Mouse (Mus musculus): ENCODE measurements at regions not wholly inside any gene's neighbourhood (a gene's known extent, or its start where the extent isn't known, plus 50 kb on each side); places are given as distances from the start of the nearest gene placed in this dataset.

DNA sequence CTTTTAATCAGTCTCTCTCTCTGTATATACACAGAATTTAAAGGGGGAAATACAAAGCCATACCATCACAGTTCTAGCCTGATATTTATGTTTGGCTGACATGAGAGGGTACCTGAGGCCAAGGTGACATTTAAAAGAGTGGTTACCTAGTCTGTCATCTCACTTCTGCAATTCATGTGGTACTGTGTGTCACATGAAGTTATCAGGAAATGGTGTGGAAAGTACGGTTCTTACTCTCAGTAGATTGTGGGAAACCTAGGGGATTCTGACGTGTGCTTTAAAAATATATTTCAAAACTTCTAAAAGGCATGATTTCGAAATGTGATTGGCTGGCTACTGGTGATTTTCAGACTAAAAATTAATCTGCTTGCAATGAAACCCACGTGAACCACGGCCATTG, 673.1 kb upstream of the Marcks start:
- Histone ChIP-seq H3K27me3 (replicated peaks) (no peaks in the 10 kb centered on the region), H3K9me3 (peaks cover 3% of the 10 kb centered on the region; the same call in 1 of the 2 replicates), H3K4me1 (no peaks in the 10 kb centered on the region), H3K4me3 (replicated peaks) (no peak overlapping the region), H3K36me3 (replicated peaks; ENCODE audit: low read length) (no peaks in the 10 kb centered on the region)
- no peak for TF ChIP-seq GATA1 (IDR thresholded peaks at IDR 0.05; ENCODE audit: borderline replicate concordance, low read length)
- TF ChIP-seq FLI1 (IDR thresholded peaks at IDR 0.05; ENCODE audit: low read length), result no peak

DNA sequence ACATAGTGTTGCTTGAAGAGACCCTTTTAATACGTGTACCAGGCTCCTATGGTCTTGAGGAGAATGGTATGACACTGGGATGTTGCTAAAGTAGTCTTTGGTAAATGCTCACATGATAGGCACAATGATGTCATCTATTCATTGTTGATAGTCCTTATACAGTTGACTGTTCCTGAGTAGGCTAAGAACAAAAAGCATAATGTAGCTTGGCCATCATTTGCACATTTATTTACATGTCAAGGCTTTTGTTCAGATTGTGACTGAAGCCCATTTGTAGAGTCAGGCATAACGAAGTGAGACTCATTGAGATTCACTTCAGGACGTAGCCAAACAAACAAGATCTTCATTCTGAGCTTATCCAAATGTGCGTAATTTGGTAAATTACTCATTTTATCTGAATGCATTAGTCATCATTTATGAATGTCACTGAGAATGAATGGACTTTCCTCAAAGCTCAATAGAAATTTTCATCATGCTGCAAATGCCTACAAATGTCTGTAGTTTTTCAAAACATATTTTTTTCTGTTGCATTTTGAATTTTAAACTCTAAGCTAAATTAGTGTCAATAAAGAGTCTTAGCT, 664.6 kb upstream of the Marcks start:
- Histone ChIP-seq H3K27me3 (replicated peaks) (no peaks in the 10 kb centered on the region), H3K9me3 (peaks cover 3% of the 10 kb centered on the region; the same call in 1 of the 2 replicates), H3K36me3 (replicated peaks; ENCODE audit: low read length) (no peaks in the 10 kb centered on the region), H3K4me3 (replicated peaks) (no peak overlapping the region), H3K4me1 (no peaks in the 10 kb centered on the region)
- TF ChIP-seq FLI1 (IDR thresholded peaks at IDR 0.05; ENCODE audit: low read length) (no peak), GATA1 (IDR thresholded peaks at IDR 0.05; ENCODE audit: borderline replicate concordance, low read length) (no peak)

DNA sequence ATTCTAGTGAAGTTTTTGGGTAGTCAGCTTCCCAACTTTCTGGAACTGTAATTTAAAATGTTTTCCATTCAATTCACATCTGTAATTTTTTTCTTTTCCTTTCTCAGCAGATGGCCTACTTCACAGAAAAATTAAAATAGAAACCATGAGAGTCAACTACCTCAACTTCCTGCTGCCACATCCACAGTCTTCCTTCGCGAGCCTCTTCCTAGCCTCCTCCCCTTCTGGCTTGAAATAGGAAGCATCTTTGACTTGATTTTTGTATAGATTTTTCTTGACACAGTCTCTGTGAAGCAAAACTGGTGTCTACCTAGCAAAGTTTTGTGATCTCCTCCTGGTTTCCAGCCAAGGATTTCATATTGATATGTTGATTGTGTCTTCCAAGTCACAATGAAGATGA, 660.7 kb upstream of the Marcks start:
- no peaks in the 10 kb centered on the region for H3K9me3 ChIP-seq
- no peaks in the 10 kb centered on the region for H3K27me3 ChIP-seq (replicated peaks)
- H3K36me3 ChIP-seq (replicated peaks; ENCODE audit: low read length), result no peaks in the 10 kb centered on the region
- H3K4me1 ChIP-seq, result no peaks in the 10 kb centered on the region
- no peak for TF ChIP-seq FLI1 (IDR thresholded peaks at IDR 0.05; ENCODE audit: low read length)
- no peak for TF ChIP-seq GATA1 (IDR thresholded peaks at IDR 0.05; ENCODE audit: borderline replicate concordance, low read length)
- no peak overlapping the region for H3K4me3 ChIP-seq (replicated peaks)

DNA sequence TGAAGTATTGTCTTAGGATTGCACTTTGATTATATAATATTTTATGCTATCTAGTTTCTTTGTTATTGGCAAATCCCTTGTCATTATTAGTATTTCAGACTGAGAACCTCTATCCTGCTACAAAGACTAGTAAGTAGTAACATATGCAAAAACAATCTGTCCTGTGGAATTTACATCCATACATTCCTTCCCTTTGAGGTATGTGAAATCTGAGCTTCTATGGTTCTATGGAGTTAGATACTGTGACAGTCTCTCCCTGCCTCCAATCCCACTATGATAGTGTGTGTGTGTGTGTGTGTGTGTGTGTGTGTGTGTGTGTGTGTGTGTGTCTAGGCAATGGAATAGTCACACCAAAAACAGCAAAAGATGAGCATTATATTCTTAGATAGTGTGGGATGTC, 659.6 kb upstream of the Marcks start:
- Histone ChIP-seq H3K36me3 (replicated peaks; ENCODE audit: low read length) (no peaks in the 10 kb centered on the region), H3K4me3 (replicated peaks) (no peak overlapping the region), H3K27me3 (replicated peaks) (no peaks in the 10 kb centered on the region), H3K4me1 (no peaks in the 10 kb centered on the region), H3K9me3 (no peaks in the 10 kb centered on the region)
- TF ChIP-seq GATA1 (IDR thresholded peaks at IDR 0.05; ENCODE audit: borderline replicate concordance, low read length) (no peak), FLI1 (IDR thresholded peaks at IDR 0.05; ENCODE audit: low read length) (no peak)

DNA sequence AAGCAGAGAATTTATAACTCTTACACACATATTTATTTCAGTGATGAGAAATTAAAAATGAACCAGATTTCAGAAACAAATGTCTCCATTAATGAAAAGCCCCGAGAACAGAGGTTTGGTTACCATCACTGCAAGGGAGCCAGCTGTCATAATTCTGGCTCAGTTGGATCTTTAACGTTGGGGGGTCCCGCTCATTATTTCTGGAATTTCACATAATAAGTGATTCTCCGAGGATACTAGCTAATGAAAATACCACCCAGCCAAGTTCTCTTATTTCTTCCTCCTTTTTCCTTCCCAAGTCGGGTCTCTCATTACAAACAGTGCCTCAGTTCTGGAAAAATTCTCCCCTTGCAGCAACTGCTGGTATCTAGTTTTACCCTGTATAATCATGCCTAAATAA, 659.0 kb upstream of the Marcks start:
- Histone ChIP-seq H3K4me1 (no peaks in the 10 kb centered on the region), H3K9me3 (no peaks in the 10 kb centered on the region), H3K4me3 (replicated peaks) (no peak overlapping the region), H3K27me3 (replicated peaks) (no peaks in the 10 kb centered on the region), H3K36me3 (replicated peaks; ENCODE audit: low read length) (no peaks in the 10 kb centered on the region)
- TF ChIP-seq GATA1 (IDR thresholded peaks at IDR 0.05; ENCODE audit: borderline replicate concordance, low read length) (no peak), FLI1 (IDR thresholded peaks at IDR 0.05; ENCODE audit: low read length) (no peak)

DNA sequence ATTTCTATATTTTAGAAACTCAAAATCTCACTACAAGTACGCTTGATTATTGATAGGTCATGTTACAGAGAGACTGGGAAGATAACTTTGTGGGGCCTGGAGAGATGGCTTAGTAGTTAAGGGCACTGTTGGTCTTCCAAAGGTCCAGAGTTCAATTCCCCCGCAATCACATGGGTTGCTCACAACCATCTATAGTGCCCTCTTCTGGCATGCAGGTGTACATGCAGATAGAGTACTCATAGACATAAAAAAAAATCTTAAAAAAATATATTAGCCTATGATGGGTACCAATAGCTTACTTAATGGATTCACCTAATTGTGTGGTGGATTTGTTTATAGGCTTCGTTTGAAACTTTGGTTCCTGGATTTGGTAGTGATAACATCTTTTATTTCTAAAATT, 654.2 kb upstream of the Marcks start:
- no peak overlapping the region for H3K4me3 ChIP-seq (replicated peaks)
- TF ChIP-seq FLI1 (IDR thresholded peaks at IDR 0.05; ENCODE audit: low read length), result no peak
- TF ChIP-seq GATA1 (IDR thresholded peaks at IDR 0.05; ENCODE audit: borderline replicate concordance, low read length), result no peak
- no peaks in the 10 kb centered on the region for H3K36me3 ChIP-seq (replicated peaks; ENCODE audit: low read length)
- H3K4me1 ChIP-seq, result no peaks in the 10 kb centered on the region
- no peaks in the 10 kb centered on the region for H3K27me3 ChIP-seq (replicated peaks)
- H3K9me3 ChIP-seq, result no peaks in the 10 kb centered on the region

DNA sequence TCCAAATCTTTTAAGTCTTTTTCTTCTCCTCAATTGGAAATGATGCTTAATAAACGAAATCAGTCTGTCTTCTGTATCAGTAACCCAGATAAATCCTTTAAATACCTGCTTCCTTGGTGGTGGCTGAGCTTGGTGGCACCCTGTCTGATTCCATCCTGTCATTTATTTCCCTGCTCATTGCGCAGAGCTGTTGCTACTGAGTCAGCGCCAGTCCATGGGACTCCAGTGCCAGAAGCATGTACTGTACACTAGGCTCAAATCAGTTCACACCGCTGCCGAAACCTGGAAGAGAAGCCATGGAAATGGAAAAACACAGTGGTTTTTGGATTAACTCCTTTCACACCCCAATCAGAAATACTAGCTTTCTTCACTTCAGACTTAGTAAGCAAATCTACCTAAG, 649.3 kb upstream of the Marcks start:
- no peaks in the 10 kb centered on the region for H3K27me3 ChIP-seq (replicated peaks)
- H3K4me1 ChIP-seq, result no peaks in the 10 kb centered on the region
- no peak overlapping the region for H3K4me3 ChIP-seq (replicated peaks)
- TF ChIP-seq GATA1 (IDR thresholded peaks at IDR 0.05; ENCODE audit: borderline replicate concordance, low read length), result no peak
- TF ChIP-seq FLI1 (IDR thresholded peaks at IDR 0.05; ENCODE audit: low read length), result no peak
- H3K36me3 ChIP-seq (replicated peaks; ENCODE audit: low read length), result no peaks in the 10 kb centered on the region
- H3K9me3 ChIP-seq, result no peaks in the 10 kb centered on the region

DNA sequence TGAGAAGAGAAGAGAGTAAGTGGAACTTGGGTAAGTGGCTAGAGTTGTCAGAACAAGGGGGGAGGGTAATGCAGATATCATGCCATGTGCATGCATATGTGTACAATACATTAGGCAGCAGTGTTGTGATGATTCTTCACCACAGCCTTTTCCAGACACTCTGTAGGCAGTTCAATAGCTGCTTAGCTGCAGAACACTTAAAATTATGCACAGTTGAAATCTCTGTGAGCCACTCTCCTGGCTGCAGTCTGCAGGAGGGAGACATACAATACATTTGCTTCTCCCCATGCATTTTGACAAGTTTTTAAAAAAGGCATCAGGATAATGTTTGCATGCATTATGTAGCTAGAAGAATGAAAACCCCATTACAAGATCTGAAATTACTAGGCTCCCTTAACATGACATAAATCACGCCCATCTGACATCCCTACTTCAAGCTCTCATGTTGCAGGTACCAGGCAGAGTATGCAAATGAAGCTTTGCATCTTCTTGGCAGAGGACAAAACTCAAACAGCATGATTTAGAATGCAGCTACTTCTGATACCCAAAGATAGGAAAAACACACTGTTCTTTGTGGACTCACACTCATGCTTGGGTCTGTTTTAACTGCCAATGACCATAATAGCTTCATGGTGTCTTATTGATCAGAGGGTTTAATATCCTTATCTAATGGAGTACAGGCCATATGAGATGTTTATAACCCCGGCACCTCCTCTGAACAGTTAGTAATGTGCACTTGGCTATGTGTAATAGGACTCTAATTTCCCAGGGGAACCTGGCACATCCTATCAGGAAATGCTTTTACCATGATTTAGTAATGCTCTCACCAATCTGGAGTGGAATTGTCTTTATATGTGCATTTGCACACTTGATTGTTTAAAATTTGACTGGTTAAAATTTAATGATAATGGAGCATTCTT, 640.9 kb upstream of the Marcks start:
- no peaks in the 10 kb centered on the region for H3K4me1 ChIP-seq
- H3K9me3 ChIP-seq, result no peaks in the 10 kb centered on the region; the same call in 1 of the 2 replicates
- TF ChIP-seq GATA1 (IDR thresholded peaks at IDR 0.05; ENCODE audit: borderline replicate concordance, low read length) (no peak), FLI1 (IDR thresholded peaks at IDR 0.05; ENCODE audit: low read length) (no peak)
- no peaks in the 10 kb centered on the region for H3K27me3 ChIP-seq (replicated peaks)
- no peaks in the 10 kb centered on the region for H3K36me3 ChIP-seq (replicated peaks; ENCODE audit: low read length)
- H3K4me3 ChIP-seq (replicated peaks), result no peak overlapping the region

DNA sequence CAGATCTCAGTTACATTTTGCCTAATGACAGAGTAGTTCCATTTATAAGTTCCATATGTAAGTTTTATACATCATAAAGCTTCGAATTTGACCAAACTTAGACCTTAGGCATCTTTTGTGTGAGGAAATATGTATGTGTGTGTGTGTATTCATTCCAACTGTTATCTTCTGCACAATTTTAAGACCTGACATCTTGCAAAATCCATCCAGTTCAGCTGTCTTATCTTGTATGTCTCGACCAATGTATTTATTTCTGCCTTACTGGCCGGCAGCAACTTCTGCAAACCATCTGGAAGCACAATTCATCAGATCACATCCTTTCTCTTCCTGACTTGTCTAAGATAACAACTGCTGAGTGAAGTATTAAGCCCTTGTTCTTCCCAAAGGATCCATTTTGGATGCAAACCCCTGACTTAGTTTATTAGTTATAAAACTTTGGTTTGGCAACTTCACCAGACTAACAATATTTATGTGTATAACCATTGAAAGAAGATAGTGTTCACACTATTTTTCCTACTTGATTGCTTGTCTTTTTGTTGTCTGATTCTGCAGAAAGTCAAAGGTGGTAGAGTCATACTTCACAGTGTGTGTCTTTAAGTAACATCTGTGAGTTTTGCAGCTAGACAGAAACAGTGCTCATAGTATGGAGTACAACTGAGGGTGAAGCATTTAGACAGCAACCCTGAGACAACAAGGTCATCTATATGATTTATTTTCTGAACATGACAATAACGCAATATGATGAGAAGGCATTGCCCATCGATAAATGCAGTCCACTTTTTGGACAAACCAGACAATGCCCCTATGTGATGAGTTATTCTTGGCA, 622.0 kb upstream of the Marcks start:
- no peak overlapping the region for H3K4me3 ChIP-seq (replicated peaks)
- no peak for TF ChIP-seq FLI1 (IDR thresholded peaks at IDR 0.05; ENCODE audit: low read length)
- H3K36me3 ChIP-seq (replicated peaks; ENCODE audit: low read length), result no peaks in the 10 kb centered on the region
- peaks cover 6% of the 10 kb centered on the region for H3K9me3 ChIP-seq
- no peaks in the 10 kb centered on the region for H3K4me1 ChIP-seq
- no peaks in the 10 kb centered on the region for H3K27me3 ChIP-seq (replicated peaks)

DNA sequence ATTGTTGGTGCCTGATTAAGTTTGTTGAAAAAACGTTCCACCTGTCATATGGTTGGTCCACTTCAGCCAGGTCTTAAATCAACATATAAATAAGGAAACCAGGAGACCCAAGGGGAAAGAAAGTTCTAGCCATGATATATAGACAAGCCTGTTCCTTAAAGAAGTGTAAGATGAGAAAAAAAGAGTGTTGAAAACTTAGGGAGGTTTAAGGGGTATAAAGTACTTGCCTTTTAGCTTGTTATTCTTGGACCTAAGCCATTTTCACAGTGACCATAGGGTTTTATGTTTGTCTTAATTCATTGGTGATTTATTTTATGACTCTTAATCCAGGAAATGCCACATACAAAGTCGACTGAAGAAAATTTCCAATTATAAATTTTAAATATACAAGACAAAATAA, 602.9 kb upstream of the Marcks start:
- H3K36me3 ChIP-seq (replicated peaks; ENCODE audit: low read length), result no peaks in the 10 kb centered on the region
- H3K4me3 ChIP-seq (replicated peaks), result no peak overlapping the region
- no peak for TF ChIP-seq FLI1 (IDR thresholded peaks at IDR 0.05; ENCODE audit: low read length)
- no peak for TF ChIP-seq GATA1 (IDR thresholded peaks at IDR 0.05; ENCODE audit: borderline replicate concordance, low read length)
- no peaks in the 10 kb centered on the region for H3K4me1 ChIP-seq
- H3K27me3 ChIP-seq (replicated peaks), result no peaks in the 10 kb centered on the region
- no peaks in the 10 kb centered on the region for H3K9me3 ChIP-seq
